Mouse (Mus musculus) right cerebral cortex, postnatal 25 days (tissue): ENCODE measurements around the gene Sgk2.
"Not testable (repeated sequence)": the region's sequence is repeated elsewhere in the genome, so short reads cannot be mapped to it uniquely, and the experiment has no call there.

ENCODE experiments used
- DNase-seq: peaks from one replicate; pipeline ENCODE4 v3.0.0; 2022

The Sgk2 gene

GRCm38 (mm10) chr2:162993881-162994616 lies 6.9 kb downstream of the Sgk2 start:
- no peak for DNase-seq

GRCm38 (mm10) chr2:162998528-162999230 lies 11.5 kb downstream of the Sgk2 start:
- DNase-seq: peak; percentile 27

- DNase-seq: no peak
These were observed 12.6 kb downstream of the Sgk2 start for GRCm38 (mm10) chr2:162999744-163000143.

GRCm38 (mm10) chr2:163001071-163001470 lies 13.9 kb downstream of the Sgk2 start:
- no peak for DNase-seq

GRCm38 (mm10) chr2:163007299-163007698 lies 20.2 kb downstream of the Sgk2 start:
- no peak for DNase-seq

GRCm38 (mm10) chr2:163016916-163017743 lies 30.0 kb downstream of the Sgk2 start, which contains the start of gene Ift52:
Gene Ift52 (plus strand): TSS chr2:163017354.
- DNase-seq: peak; percentile 95

GRCm38 (mm10) chr2:163031289-163031688 lies 44.2 kb downstream of the Sgk2 start:
- DNase-seq: no peak

GRCm38 (mm10) chr2:163031757-163032156 lies 44.6 kb downstream of the Sgk2 start:
- no peak for DNase-seq

- DNase-seq: no peak
These were observed 45.5 kb downstream of the Sgk2 start for GRCm38 (mm10) chr2:163032622-163033021.

GRCm38 (mm10) chr2:163039940-163040339 lies 52.8 kb downstream of the Sgk2 start:
- DNase-seq: no peak

- DNase-seq: peak; percentile 68
These were observed 61.0 kb downstream of the Sgk2 start for GRCm38 (mm10) chr2:163048125-163048524.

GRCm38 (mm10) chr2:163049116-163049515 lies 62.0 kb downstream of the Sgk2 start:
- DNase-seq: no peak

- DNase-seq: no peak
These were observed 64.6 kb downstream of the Sgk2 start for GRCm38 (mm10) chr2:163051691-163052090.

- no peak for DNase-seq
These were observed 65.0 kb downstream of the Sgk2 start for GRCm38 (mm10) chr2:163052101-163052500.

GRCm38 (mm10) chr2:163052826-163053225 lies 65.7 kb downstream of the Sgk2 start:
- no peak for DNase-seq

GRCm38 (mm10) chr2:163054335-163054840 lies 67.3 kb downstream of the Sgk2 start, which contains the start of gene Mybl2:
Gene Mybl2 (plus strand): TSS chr2:163054687.
- DNase-seq: peak; percentile 85

GRCm38 (mm10) chr2:163054891-163055494 lies 67.9 kb downstream of the Sgk2 start:
- no peak for DNase-seq

- DNase-seq: no peak
These were observed 68.6 kb downstream of the Sgk2 start for GRCm38 (mm10) chr2:163055715-163056114.

GRCm38 (mm10) chr2:163056584-163056983 lies 69.5 kb downstream of the Sgk2 start:
- no peak for DNase-seq

- not testable (repeated sequence) for DNase-seq
These were observed 71.9 kb downstream of the Sgk2 start for GRCm38 (mm10) chr2:163058981-163059380.

- no peak for DNase-seq
These were observed 73.5 kb downstream of the Sgk2 start for GRCm38 (mm10) chr2:163060630-163061029.
